Mouse (Mus musculus): ENCODE measurements at regions not wholly inside any gene's neighbourhood (a gene's known extent, or its start where the extent isn't known, plus 50 kb on each side); places are given as distances from the start of the nearest gene placed in this dataset.

DNA sequence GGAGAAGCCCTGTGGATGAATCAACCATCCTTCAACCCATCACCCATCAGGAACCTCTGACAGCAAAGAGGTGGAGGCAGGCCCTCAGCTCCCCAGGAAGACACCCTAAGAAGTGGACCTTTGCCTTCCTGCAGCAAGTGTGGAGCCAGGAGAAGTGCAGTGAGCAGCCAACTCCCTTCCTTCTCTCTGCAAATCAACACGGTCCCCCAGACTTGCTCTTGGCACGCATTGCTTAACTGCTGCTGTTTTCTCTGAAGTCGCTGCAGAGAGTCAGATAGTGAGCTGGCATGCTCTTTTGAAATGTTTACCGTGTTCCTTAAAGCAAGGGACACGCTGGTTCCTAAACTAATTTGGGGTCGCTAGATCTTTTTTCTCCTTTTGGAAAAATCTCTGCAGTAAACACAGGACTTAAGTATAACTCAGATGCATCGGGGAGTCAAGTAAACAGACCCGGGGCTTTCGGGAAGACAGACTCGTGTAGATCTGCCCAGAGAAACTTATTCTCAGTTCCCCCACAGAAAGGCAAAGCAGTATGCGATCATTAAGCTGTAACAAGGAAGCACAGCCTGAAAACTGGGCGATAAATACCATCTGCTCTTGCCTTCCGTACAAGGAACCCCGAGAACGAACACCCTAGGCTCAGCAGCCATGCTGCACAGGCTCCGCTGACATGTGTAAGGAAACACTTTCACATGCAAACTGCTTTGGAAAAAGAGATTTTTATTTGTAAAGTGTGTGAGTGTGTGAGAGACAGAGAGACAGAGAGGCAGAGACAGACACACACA, 231.2 kb upstream of the Dio3 start:
- no peaks in the 10 kb centered on the region for H3K79me2 ChIP-seq (replicated peaks; ENCODE audit: control insufficient read depth, extremely low read depth, insufficient read depth, poor library complexity, severe bottlenecking)
- H3K9me3 ChIP-seq (replicated peaks; ENCODE audit: low read length), result peaks cover 87% of the 10 kb centered on the region
- TF ChIP-seq CHD1 (IDR thresholded peaks at IDR 0.05; ENCODE audit: low read depth, low read length), result no peak
- no peak for TF ChIP-seq NELFE (IDR thresholded peaks at IDR 0.05; ENCODE audit: low read depth, low read length)
- no peak for TF ChIP-seq MAZ (IDR thresholded peaks at IDR 0.05; ENCODE audit: low read depth, low read length)
- TF ChIP-seq JUND (conservative IDR thresholded peaks at IDR 0.05; ENCODE audit: low read depth, low read length), result no peak
- H3K36me3 ChIP-seq (replicated peaks in 1 of 2; ENCODE audit: control insufficient read depth in 1 of 2, insufficient read depth in 1 of 2, low read length in 1 of 2), result no peaks in the 10 kb centered on the region
- no peaks in the 10 kb centered on the region for H3K27me3 ChIP-seq (replicated peaks)
- dilution Hi-C loops (cut with MboI; ENCODE audit: extremely low pct_ligation_motif_present, extremely low pct_unique_long_range_greater_than_20kb, low sequenced_read_pairs) (no loop called here), in situ Hi-C loops (cut with MboI; ENCODE audit: low pct_ligation_motif_present, low pct_unique_long_range_greater_than_20kb, low sequenced_read_pairs) (loop anchor here (25.0 kb wide), 1 partner anchor 340 kb away; no protein-coding TSS in a partner anchor)
- no peaks in the 10 kb centered on the region for H3K4me1 ChIP-seq (ENCODE audit: control insufficient read depth in 1 of 2, insufficient read depth in 2 of 2)
- DNase-seq (ENCODE audit: extremely low read depth), result no peak
- H3K27ac ChIP-seq (ENCODE audit: insufficient read depth, low read depth), result no peak overlapping the region
- no peak overlapping the region for H3K9ac ChIP-seq (ENCODE audit: insufficient read depth, low read depth)
- no peak overlapping the region for H3K4me2 ChIP-seq (ENCODE audit: insufficient read depth, low read depth, poor library complexity, severe bottlenecking)
- no peak overlapping the region for H3K4me3 ChIP-seq (replicated peaks in 1 of 3; ENCODE audit: low read depth in 2 of 3, low read length in 2 of 3, poor library complexity in 1 of 3)

DNA sequence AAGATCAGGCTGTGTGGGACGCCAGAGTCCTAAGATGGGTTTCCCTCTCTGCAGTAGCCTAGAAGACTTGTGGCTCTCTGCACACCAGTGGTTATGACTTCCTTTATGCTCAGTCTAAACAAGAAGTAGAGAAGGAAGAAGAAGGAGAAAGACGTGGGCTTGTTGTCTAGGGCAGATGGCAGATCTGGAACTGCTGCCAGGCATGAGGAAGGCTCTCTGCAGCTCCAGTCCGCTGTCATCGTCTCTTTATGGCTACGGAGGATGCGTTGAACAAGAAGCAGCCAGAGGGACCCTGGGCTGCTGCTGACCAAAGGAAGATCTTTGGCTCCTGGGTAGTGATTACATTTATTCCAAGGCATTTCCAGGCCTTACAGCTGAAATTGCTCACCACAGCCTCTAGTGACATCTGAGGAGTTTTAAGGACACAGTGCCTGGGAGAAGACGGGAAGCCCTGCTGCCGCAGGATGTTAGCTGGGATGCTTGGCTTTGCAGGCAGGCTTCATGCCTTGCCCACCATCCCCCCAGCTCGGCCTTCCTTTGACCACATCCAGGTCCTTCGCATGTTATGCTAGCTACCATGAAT, 229.6 kb upstream of the Dio3 start:
- H3K4me1 ChIP-seq (ENCODE audit: control insufficient read depth in 1 of 2, insufficient read depth in 2 of 2), result no peaks in the 10 kb centered on the region
- in situ Hi-C loops (cut with MboI; ENCODE audit: low pct_ligation_motif_present, low pct_unique_long_range_greater_than_20kb, low sequenced_read_pairs), result loop anchor here (25.0 kb wide), 1 partner anchor 338 kb away; no protein-coding TSS in a partner anchor

DNA sequence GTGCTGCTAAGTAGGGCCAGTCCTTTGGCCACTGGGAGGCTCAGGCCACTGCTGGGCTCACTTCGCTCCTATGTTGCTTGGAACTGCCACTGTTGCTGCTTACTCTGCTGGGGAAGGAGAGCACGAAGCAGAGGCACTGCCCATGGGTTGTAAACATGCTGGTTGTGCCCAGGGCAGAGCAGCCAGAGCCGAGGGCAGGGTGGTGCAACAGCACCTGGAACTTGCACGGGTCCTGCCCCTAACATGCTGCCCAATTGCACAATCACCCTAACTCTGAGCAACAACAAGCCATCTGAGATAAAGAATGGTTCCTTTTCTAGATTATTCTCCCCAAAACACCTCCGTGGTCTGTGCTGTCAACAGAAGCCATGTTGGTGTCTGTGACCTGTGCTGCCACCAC, 219.5 kb upstream of the Dio3 start:
- H3K79me2 ChIP-seq (replicated peaks; ENCODE audit: control insufficient read depth, extremely low read depth, insufficient read depth, poor library complexity, severe bottlenecking), result no peaks in the 10 kb centered on the region
- no peak overlapping the region for H3K9ac ChIP-seq (ENCODE audit: insufficient read depth, low read depth)
- peaks cover 80% of the 10 kb centered on the region for H3K9me3 ChIP-seq (replicated peaks; ENCODE audit: low read length)
- no peak for TF ChIP-seq JUND (conservative IDR thresholded peaks at IDR 0.05; ENCODE audit: low read depth, low read length)
- TF ChIP-seq RAD21 (IDR thresholded peaks at IDR 0.05; ENCODE audit: low read depth, low read length), result no peak
- no peak for TF ChIP-seq MEF2A (IDR thresholded peaks at IDR 0.05; ENCODE audit: borderline replicate concordance, low read depth, low read length)
- H3K36me3 ChIP-seq (replicated peaks in 1 of 2; ENCODE audit: control insufficient read depth in 1 of 2, insufficient read depth in 1 of 2, low read length in 1 of 2), result no peaks in the 10 kb centered on the region
- H3K27ac ChIP-seq (ENCODE audit: insufficient read depth, low read depth), result no peak overlapping the region
- no peaks in the 10 kb centered on the region for H3K4me1 ChIP-seq (ENCODE audit: control insufficient read depth in 1 of 2, insufficient read depth in 2 of 2)
- in situ Hi-C loops (cut with MboI; ENCODE audit: low pct_ligation_motif_present, low pct_unique_long_range_greater_than_20kb, low sequenced_read_pairs), result no loop called here
- dilution Hi-C loops (cut with MboI; ENCODE audit: extremely low pct_ligation_motif_present, extremely low pct_unique_long_range_greater_than_20kb, low sequenced_read_pairs), result no loop called here
- no peak overlapping the region for H3K4me2 ChIP-seq (ENCODE audit: insufficient read depth, low read depth, poor library complexity, severe bottlenecking)
- no peaks in the 10 kb centered on the region for H3K27me3 ChIP-seq (replicated peaks)
- DNase-seq (ENCODE audit: extremely low read depth), result no peak
- H3K4me3 ChIP-seq (replicated peaks in 1 of 3; ENCODE audit: low read depth in 2 of 3, low read length in 2 of 3, poor library complexity in 1 of 3), result no peak overlapping the region

More for the DNA sequence above, 229.6 kb upstream of the Dio3 start:
- Histone ChIP-seq H3K27ac (ENCODE audit: insufficient read depth, low read depth) (no peak overlapping the region), H3K27me3 (replicated peaks) (no peaks in the 10 kb centered on the region), H3K79me2 (replicated peaks; ENCODE audit: control insufficient read depth, extremely low read depth, insufficient read depth, poor library complexity, severe bottlenecking) (no peaks in the 10 kb centered on the region), H3K4me2 (ENCODE audit: insufficient read depth, low read depth, poor library complexity, severe bottlenecking) (no peak overlapping the region), H3K36me3 (replicated peaks in 1 of 2; ENCODE audit: control insufficient read depth in 1 of 2, insufficient read depth in 1 of 2, low read length in 1 of 2) (no peaks in the 10 kb centered on the region), H3K9me3 (replicated peaks; ENCODE audit: low read length) (peaks cover 83% of the 10 kb centered on the region), H3K9ac (ENCODE audit: insufficient read depth, low read depth) (no peak overlapping the region), H3K4me3 (replicated peaks in 1 of 3; ENCODE audit: low read depth in 2 of 3, low read length in 2 of 3, poor library complexity in 1 of 3) (no peak overlapping the region)
- DNase-seq (ENCODE audit: extremely low read depth), result no peak
- no peak for TF ChIP-seq ZMIZ1 (IDR thresholded peaks at IDR 0.05; ENCODE audit: low read depth, low read length)
- dilution Hi-C loops (cut with MboI; ENCODE audit: extremely low pct_ligation_motif_present, extremely low pct_unique_long_range_greater_than_20kb, low sequenced_read_pairs), result no loop called here

Measured in CH12.LX (cell line).